Mouse (Mus musculus): ENCODE measurements around the gene Dnmbp.
A peak's percentile ranks its signal among the peaks of the same experiment; 100 is the strongest.

Gene Dnmbp

DNA sequence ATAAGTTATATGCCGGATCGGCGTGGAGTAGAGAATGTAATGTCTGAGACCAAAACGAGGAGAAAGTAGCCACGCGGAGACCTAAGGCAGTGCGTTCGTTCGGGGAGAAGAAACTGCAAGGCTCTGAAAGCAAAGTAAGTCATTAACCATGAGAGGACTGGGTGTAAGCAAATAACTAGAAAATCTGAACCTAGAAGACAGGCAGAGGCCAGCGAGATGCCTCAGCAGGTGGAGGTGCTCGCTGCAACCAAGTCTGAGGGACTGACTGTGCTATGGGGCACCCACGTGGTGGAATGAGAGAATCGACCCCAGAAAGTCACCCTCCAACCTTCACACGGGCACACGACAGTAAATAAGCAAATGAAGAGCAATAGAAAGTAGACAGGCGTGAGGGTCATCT lies 3.1 kb upstream of the Dnmbp start:
- DNase-seq, result no peak

DNA sequence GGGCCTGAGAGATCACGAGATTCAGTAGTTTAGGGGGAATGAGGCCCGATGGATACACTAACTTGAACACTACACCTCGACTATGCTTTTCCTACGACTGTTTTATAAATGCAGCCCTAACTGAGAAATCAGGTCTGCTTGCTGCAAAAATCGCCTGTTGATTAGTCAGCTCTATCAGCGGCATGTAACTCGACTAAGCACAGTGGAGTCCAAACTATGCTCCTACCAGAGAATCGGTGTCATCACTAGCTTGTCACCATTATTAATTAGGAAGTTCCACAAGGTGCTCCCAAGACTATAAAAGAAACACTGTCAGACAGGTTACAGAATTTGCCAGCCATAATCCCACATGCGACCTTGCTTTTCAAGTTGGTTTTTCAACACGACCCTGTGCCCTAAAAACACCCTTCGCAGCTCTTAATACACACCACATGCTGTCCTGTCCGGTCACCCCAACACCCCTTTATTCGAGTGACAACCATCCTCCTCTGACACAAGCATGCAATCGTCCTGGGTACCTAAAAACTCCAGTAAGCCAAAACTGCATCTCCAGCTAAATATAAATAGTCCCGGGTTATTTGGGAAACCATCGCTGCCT lies 721 bp downstream of the Dnmbp start:
- DNase-seq, result no peak

DNA sequence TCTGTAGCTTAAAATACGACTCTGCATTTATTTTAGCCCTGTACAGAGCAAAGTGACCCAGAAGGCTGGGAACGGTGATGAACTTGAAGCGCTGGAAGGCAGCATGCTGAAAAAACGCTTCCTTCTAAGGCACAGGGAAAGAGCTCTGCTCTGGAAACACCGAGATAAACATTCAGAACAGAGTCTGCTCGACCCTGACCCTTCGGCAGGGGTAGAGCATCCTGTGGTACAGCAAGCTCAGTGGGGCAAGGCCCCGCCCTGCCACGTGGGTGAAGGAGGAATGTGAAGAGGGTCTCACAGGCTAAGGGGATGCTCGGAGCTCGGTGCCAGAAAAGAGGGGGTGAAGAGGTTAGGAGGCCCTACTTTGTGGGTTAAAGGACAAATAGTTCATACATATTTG lies 1.6 kb downstream of the Dnmbp start:
- DNase-seq, result no peak

DNA sequence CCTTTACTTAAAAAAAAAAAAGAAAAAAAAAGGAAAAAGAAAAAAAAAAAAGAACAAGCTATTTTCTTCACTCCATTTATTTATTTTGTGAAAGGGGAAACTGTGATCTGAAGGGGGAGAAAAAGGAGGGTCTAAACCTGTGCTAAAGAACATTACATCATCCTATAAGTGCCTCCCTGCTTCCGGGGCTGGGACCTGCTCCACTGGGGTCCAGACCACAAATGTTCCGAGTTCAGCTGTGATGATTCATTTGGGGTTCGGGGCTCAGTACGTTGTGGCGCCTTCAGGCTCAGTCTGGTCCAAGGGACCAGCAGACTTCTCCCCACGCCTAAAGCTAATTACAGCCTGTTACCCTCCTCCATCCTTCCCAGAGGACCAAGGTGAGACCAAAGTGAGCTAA lies 9.1 kb downstream of the Dnmbp start:
- DNase-seq, result no peak

DNA sequence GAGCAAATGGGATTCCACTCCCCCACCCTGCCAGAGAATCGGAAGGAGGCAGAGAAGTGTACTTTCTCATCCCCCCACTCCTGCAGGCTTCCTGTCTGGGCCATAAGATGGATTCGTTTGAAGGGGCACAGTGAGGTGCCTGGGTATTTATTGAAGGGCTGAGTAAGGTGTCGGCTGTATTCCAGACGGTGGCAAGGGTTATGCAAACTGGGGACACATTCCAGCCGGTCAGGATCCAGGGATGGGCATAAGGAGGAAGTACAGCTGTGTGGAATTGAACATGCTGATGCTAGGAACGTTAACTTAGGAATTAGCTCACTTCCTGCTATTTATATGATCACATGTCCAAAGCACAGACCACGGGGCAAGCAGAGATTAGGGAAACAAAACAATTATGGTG lies 9.6 kb downstream of the Dnmbp start:
- no peak for DNase-seq

DNA sequence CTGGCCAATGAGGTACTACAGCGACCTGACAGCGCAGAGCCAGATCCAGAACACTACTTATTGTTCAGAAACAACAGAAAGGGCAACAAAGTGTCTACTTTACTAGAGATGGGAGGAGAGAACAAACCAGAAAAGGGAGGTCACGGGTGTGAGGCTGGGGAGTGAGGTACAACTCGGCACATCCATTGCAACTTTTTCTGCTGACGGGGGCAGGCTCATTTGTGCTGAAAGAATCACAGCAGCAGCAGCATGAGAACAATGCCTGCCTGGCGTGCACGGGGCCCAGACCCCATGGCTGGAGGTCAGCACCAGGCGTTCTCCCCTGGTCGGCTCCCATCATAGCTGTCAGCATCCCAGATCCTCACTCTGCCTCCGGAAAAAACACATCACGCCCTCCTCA lies 10.1 kb downstream of the Dnmbp start:
- DNase-seq, result no peak

DNA sequence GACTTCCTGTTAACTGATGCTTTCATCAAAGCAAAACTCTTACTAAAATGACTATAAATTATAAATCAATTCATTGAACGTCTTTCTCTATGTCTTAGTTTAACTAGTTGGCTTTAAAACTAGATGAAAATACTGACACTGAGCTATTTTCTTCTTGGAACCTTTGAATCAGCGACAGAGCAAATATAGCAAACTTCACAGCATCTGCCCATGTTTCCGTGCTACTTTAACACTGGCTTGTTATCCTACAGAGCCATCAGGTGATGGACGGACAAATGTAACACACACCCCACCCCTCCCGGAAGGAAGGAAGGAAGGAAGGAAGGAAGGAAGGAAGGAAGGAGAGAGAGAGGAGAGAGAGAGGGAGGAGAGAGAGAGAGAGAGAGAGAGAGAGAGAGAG lies 12.0 kb downstream of the Dnmbp start:
- no peak for DNase-seq

DNA sequence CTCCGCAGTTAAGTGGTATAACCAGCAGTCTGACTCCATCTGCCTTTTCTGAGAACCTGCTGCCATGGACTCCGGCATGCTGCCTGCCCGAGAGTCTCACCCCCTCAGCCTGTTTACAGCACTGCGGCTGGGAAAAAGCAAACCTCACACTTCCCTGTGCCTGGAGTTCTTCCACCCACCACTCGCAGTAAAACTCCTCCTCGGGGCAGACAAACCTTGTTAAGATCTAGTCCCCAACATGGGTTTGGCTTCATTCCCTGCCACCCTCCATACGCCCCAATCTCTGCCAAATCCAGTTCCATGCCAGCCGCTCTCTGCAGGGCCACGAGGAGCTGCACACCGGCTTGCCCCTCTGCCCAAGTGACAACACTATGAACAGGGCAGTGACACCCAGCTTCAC lies 12.9 kb downstream of the Dnmbp start:
- peak; percentile 59 to 62 for DNase-seq

DNA sequence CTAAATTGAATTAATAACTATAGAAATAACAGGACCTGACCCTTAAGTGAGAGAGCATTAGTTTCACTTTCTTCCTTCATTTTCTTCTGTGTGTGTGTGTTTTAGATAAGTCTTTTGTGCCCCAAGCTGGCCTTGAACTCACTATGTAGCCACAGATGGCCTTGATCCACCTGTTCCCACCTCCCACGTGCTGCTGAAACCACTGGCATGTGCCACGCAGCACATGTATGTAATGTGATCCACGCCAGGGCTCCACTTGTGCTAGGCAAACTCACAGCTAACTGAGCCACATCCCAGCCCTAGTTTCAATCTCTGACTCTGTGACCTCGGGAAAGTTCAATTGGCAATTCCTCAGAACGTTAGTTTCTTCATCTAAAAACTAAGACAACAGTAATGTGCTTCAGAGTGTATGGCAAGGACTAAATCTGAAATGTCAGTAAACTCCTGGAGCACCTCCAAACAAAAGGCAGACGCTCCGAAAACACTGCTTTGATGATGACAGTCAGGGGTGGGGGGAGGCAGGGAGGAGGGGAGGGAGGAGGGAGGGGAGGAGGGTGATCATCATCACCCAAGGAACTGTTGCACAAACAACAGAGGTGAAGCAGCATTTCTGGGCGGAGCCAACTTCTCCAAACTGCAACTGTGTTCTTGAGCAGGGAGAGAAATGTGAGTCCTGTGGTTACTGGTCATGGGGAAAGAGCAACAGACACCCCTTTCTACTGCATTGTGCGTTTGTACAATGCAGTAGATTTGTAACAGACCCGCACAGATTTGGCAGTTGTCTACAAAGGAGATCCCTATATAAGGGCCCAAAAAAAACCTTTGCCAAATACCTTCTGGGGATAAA lies 13.6 kb downstream of the Dnmbp start:
- no peak for DNase-seq

DNA sequence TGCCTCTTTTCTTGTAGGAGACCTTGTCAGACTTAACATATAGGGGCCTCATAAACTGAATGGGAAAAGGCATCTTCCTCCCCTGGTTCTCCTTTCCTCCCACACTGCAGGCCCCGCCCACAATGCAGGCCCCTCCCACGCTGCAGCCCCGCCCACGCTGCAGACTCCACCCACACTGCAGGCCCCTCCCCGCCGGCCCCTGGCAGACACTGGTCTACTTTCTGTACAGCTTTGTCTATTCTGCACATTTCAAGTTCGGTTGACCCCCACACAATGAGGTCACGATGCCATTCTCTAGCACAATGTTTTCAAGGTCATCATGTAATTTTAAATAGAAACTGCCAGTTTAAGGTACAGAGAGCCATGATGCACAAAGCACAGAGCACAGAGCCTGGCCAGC lies 15.6 kb downstream of the Dnmbp start:
- no peak for DNase-seq

DNA sequence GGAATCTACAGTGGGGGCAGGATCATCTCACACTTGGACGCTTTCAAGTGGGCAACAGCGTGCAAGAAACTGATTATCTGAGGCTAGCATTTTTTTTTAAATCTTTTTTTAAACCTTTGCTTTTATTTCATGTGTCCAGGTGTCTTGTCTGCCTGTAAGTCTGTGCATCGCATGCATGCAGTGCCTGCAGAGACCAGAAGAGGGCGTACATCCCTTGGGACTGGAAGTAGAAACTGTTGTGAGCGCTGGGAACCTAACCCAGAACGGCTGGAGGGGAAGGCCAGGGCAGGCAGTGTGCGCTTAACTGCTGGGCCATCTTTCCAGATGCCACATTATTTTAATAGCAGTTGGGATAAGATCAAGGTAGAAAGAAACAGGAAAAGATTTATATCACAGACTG lies 17.0 kb downstream of the Dnmbp start:
- no peak for DNase-seq

DNA sequence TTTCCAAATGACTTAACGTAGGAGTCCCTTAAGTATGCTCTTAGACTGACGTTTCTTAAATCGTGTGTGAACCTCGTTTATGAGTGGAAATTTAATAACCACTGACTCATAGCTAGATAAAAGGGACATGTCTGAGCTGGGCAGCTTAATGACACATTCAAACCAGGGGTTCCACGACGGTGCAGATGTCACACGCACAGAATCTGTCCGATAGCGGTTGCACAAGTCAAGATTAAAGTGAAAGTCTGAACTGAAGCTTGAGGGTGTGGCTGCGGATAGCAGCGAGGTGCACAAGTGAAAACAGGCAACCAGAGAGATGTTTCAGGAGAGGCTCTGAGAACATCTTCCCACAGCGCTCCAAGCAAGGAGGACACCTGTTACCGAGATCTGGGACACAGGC lies 18.6 kb downstream of the Dnmbp start:
- DNase-seq, result no peak

DNA sequence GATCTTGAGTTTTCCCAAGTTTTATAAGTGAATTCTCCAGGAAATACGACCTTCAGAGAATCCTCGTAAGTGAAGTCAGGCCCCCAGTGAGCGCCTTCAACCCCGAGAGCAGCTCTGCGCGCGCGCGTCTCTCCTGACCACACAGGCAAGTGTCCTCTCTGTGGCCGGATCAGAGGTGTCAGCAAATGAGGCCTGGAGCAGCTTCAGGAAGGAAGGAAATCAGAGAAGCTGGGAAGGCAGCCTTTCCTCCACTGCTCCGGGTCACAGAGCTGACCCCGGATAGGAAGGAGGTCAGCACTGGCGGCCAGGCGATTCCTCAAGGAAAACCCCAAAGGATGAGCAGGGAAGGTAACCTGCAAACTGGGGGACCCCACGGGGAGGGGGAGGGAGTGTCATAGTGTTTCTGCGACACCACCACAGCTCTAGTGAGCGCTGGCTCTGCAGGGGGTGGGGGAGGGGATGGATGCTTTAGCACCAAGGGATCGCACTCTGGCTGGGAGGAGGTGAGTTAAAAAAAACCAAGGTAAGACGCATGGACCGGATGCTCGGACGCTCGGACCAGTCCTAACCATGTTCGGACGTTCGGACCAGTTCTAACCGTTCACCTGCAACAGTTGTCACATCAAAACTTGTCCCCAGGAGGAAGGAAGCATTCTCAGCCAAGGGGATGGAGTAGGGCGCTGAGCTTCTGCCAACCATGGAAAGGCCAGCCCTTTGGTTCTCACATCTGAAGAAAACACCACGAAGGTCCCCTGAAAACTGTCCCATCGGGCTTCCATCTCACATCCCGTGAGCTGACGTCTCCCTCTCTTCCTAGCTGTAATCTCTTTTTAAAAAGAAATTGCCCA lies 19.3 kb downstream of the Dnmbp start:
- no peak for DNase-seq

DNA sequence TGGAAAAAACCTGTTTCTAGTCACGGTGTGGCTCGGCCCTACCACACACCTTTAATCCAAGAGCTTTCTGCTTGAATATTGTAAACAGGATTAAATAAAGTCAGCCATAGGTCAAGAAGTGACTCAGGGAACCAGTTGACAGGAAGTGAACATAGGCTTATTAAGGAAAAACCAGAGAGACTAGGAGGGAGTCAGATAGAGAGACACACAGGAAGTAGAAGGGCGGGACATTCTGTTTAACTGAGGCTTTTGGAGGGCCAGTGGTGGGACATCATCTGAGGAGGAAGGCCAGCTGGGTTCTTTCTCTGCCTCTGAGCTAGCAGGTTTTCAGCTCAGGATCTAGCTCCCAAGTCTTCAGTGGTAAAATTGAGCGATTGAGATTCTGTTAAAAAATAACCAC lies 20.1 kb downstream of the Dnmbp start:
- no peak for DNase-seq

DNA sequence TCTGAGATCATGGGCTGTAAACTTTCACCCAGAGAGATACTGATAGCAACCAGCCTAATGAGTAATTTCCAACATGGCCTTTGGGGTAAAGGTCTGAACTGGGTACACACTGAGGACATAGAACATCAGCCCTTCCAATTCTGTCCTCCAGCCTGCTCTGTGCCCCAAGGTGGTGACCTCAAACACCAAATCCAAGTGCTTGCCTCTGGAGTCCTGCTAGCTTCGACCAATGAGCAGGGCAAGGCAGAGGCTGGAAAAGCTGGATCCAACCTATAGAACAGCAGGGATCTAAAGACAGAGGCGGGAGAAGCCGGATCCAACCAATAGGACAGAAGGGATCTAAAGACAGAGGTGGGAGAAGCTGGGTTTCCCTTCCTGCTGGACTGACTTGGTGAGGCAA lies 21.2 kb downstream of the Dnmbp start:
- DNase-seq, result no peak

DNA sequence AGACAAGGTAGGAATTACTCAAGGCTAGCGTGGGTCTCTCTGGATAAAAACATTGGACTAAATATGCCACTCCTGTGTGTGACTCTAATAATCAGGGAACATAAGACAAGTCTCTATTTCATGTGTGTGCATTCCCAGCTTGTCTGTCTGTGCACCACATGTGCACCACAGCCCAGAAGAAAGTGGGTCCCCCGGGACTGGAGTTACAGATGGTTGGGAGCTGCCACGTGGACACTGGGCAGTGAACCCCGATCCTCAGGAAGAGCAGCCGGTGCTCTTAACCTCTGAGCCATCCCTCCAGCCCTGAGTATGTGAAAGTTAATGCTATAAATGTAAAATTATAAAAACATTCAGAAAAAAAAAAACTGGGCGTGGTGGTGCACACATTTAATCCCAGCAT lies 22.2 kb downstream of the Dnmbp start:
- no peak for DNase-seq

DNA sequence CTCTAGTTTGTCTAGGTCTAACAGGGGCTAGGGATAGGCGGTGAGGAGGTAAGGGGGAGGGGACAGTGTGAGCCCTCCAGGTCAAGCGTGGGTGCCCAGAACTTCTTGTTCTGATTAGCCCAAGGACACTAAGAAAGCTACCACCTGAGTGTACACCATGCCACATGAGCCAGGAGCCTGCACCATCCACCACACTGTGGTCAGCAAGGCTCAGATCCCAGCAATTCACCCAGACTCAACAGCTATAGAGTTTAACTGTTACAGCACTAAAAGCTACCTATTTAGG lies 22.6 kb downstream of the Dnmbp start:
- no peak for DNase-seq

DNA sequence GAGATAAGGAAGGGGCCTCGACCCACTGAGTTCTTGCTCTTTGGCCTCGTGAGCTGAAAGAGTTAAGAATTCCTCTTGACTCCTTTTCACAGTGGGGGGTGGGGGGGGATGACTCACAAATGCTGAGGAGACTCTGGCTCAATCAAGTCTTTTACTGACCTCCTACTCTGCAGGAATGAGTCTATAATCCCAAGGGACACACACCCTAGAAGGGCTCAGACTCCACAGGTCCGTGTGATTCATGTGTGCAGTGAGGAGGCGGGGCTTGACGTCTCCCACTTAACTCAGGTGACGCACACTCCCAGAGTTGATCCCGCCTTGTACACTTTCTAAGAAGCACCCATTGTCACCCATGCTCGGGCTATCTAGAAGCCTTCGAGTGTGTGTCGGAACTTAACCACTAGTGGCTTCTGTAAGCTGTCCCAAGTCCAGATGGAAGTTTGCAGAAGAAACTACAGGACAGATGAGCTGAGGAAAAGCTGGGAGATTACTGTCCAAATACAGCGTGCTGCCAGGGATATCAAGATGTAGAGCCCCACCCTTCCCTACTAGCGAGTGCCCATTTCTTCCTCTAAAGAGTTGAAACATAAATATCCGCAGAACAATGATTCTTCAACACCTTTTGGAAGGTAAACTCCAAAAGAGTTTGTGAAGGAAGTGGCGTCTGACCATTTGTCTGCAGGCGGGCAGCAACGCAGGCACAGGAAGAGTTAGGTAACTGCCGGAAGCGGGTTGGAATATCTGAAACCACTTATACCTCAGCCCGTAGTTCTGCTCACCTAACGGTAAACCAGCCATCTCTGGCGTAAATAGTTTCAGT lies 23.2 kb downstream of the Dnmbp start:
- no peak for DNase-seq

DNA sequence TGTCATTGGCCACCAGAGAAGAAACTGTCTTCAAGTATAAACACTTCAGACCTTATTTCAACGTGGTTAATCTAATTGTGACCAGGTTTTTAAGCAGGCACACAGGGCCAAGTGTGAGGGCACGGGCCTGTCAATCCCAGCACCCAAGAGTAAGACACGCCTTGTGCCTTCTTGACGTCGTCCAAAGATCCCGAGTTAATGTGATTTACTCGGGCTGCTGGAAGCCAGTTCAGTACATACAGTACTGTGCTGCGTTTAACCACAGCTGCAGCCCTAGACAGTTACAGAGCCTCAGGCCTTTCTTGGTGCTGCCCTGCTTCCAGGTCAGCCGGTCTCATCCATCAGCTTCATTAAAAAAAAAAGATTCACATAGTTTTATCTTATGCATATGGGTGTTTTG lies 24.6 kb downstream of the Dnmbp start:
- DNase-seq, result no peak

DNA sequence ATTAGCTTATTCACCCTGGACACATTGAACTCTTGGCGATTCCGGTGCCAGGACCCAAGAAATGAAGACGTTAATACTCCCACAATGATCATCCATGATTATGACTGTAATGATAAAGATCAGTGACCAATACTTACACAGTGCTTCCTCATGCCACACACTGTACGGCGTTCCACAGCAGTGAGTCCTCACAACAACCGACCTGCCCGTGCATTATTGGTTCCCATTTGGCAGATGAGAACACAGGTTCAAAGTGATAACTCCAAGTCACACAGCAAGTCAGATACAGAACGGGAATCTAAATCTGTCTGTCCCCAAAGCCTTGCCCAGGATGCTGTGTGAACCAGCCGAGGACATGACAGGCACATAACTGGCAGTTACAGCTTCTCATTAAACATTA lies 25.0 kb downstream of the Dnmbp start:
- DNase-seq, result no peak

DNA sequence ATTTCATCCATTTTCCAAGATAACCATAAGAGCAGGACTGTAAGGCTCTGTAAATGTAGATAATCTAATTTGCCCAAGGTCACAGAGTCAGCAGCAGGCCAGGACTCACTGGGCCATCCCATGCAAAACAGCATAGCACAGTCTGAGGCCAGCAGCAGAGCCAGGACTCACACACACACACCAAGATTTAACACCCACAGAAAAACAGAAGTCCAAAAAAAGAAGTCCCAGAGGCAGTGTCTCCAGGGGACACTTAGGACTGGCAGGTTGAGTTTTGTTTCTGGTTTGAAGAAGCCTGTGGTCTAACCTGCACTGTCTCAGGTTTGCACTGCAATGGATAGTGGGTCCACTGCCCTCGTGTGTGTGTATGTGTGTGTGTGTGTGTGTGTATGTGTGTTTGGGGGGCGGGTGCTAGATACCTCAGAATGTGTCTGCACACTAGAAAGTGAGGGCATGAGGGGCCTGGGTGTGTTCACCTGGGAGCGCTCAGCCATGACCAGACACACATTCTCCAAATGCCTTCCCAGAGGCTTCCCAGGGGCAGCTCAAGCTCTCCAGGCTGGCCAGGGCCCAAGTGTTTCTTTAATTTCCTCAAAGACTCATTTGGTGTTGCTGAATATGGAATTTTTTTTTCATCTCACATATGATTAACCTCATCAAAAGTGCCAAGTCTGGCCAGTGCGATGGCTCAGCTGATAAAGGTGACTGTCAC lies 27.1 kb downstream of the Dnmbp start:
- DNase-seq, result no peak

DNA sequence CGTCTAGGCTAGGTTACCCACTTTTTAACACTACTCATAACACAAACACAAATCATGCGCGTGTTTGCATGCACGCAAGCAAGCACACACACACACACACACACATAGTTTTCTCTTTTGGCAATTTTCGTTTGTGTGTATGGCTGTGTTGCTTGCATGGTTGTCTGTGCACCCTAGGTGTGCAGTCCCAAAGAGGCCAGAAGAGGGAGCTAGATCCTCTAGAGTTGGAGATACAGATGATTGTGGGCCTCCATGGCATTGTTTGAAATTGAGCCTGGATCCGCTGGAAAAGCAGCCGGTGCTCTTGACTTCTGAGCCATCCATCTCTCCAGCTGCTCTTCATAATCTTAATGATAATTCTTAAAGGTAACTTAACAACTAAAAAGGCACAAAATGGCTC lies 33.5 kb downstream of the Dnmbp start:
- no peak for DNase-seq

DNA sequence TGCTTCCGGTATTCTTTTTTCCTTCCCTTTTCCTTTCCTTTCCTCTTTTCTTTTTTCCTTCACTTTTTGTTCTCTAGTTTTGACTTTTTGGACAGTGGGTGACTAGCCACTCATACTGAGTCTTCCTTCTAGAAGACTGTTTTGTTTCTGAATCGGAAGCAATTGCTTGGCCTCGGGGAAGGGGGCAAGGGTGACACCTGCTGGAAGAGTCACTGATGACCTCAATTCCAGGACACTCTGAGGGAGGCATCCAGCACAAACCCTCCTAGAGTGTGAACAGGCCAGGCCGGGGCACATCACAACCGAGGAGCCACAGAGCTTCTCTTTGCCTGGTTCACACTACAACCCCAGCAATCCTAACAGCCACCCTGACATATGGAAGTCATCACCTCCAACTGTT lies 34.0 kb downstream of the Dnmbp start:
- DNase-seq, result peak; percentile 31 to 37

Data from cerebellum, adult 18-20 months (tissue).